Mouse (Mus musculus): ENCODE data around the gene Blm.

DNA sequence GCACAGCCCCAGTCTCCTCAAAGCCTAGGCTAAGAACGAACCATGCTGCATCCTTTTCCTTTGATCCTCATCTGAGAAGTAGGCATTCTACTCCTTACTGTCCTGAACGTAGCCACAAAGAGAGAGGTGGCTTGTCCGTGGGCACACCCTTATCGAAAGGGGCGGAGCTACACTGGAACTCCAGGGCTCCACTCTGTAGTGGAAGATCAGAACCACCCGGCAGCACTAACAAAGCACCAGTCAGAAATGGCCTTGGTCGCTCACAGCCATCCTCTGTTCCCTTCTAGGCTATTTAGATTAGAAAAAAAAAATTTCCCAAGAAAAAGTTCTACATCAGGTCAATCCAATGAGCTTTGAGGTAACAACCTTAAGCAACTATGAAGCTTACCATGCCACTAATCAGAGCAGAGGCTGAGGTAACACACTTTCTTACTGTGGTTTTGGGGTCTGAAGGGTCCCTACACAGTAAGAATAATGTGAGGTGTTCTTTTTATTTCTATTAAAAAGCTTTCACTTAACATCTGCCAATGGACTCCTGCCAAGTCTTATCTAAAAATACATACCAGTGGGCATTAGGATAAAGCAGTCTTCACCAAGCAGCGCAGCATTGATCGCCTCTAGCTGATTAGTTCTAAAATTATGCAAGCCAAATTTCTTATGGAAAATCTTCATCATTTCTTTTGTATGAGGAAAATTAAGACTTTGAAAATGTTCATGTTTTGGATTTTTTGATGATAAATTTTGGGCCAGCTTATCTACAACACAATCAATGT is 35.5 kb downstream of the Blm start:
- TF ChIP-seq CTCF (IDR thresholded peaks at IDR 0.05; ENCODE audit: low read depth) (no peak), EP300 (optimal IDR thresholded peaks at IDR 0.05) (no peak)

Data from stomach, postnatal 0 days (tissue).